Mouse (Mus musculus) kidney, postnatal 0 days (tissue): ENCODE results near the gene Tbxas1. TPM values are rescaled to one million over a fixed set of nuclear protein-coding genes. Genes with fewer than 3 reads are reported as not detected.
A peak's percentile ranks its signal among the peaks of the same experiment; 100 is the strongest.

Source experiments
- ATAC-seq: fragments of 200-750 bp; cut with Nextera tagmentation; replicated peaks from 2 replicates; pipeline ENCODE4 v1.8.0; 2017; ENCODE audit warnings: low read depth, moderate number of reproducible peaks, moderate TSS enrichment, moderate library complexity; ENCODE audit not compliant: low FRiP score
- DNase-seq: peaks from one replicate; pipeline ENCODE4 v3.0.0-alpha.2; 2016; ENCODE audit warnings: low spot score
- H3K27ac ChIP-seq: fragments of 300-500 bp; sonication (generic); 2 replicates; pipeline ENCODE4 v1.5.1; 2014; ENCODE audit warnings: mild to moderate bottlenecking
- H3K27me3 ChIP-seq: fragments of 300-500 bp; sonication (generic); 2 replicates; pipeline ENCODE4 v1.6.1; 2014; ENCODE audit warnings: low read length, mixed read lengths; ENCODE audit not compliant: insufficient read depth
- H3K36me3 ChIP-seq: fragments of 300-500 bp; sonication (generic); 2 replicates; pipeline ENCODE4 v1.6.1; 2014; ENCODE audit warnings: low read length, mixed read lengths; ENCODE audit not compliant: insufficient read depth
- H3K4me1 ChIP-seq: fragments of 300-500 bp; sonication (generic); replicated peaks from 2 replicates; pipeline ENCODE4 v1.6.1; 2014; ENCODE audit warnings: antibody characterized with exemption, low read length, mixed read lengths; ENCODE audit not compliant: insufficient read depth
- H3K4me2 ChIP-seq: fragments of 300-500 bp; sonication (generic); 2 replicates; pipeline ENCODE4 v1.6.1; 2014; ENCODE audit warnings: mild to moderate bottlenecking, low read length, moderate library complexity, mixed read lengths
- H3K4me3 ChIP-seq: fragments of 300-500 bp; sonication (generic); replicated peaks from 2 replicates; pipeline ENCODE4 v1.5.1; 2014; ENCODE audit warnings: low read depth, low read length
- H3K9ac ChIP-seq: fragments of 300-500 bp; sonication (generic); 2 replicates; pipeline ENCODE4 v1.6.1; 2014; ENCODE audit warnings: low read depth, low read length
- H3K9me3 ChIP-seq: fragments of 300-500 bp; sonication (generic); replicated peaks from 2 replicates; pipeline ENCODE4 v1.6.1; 2016; ENCODE audit warnings: low read length, inconsistent platforms, mixed read lengths
- CTCF ChIP-seq: IDR thresholded peaks from 2 replicates; pipeline ENCODE4 v1.5.1; 2016; ENCODE audit warnings: antibody characterized with exemption, low read depth, mild to moderate bottlenecking, moderate library complexity
- WGBS: fragments of 180-500 bp; shearing (Covaris S2); extraction: QIAGEN DNeasy Blood & Tissue Kit; methylation state at CpG from one replicate; pipeline ENCODE4 v1.1.7; 2014; 5-methylcytosine and 5-hydroxymethylcytosine counted together
- polyA plus RNA-seq: library from polyadenylated mRNA; unstranded; fragments of >200 nt; fragmentation: Nextera tagmentation; extraction: Ambion mirVana; gene quantifications from 2 replicates; pipeline ENCODE4 v1.2.1, GENCODE M21; 2015

Gene Tbxas1
- polyA plus RNA-seq, 1 experiment from 2014 or later: 10.5 TPM

DNA sequence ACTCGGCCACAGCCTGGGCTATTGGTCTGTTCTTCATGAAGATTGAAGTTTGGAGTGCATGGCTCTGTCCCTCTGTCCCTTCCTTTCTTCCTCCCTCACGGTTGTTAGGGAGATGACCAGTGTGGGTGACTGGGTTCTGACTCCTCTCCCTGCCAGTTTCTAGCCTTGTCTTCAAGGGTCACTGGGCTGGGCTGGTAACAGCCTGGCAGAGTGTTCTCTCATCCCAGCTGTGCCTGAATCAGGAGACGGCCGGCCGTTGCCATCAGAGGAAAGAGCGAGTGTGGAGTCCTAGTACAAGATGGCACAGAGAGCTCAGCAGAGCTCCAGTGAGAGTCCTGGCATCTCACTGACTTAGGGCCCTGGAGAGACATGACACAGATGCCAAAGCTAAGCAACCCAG lies 33.2 kb downstream of the Tbxas1 start:
- Histone ChIP-seq H3K4me3 (no peak overlapping the region), H3K27me3 (no peaks in the 10 kb centered on the region), H3K27ac (no peak overlapping the region), H3K9ac (no peak overlapping the region), H3K4me1 (0 out of 2 replicates have a peak, but pooled peaks cover 6% of the 10 kb centered on the region), H3K9me3 (no peaks in the 10 kb centered on the region), H3K4me2 (no peak overlapping the region), H3K36me3 (no peaks in the 10 kb centered on the region)
- no peak for TF ChIP-seq CTCF
- ATAC-seq (no peak), DNase-seq (peak; percentile 46)
- 57% methylated on average over 6 of the region's 6 CpGs for WGBS

DNA sequence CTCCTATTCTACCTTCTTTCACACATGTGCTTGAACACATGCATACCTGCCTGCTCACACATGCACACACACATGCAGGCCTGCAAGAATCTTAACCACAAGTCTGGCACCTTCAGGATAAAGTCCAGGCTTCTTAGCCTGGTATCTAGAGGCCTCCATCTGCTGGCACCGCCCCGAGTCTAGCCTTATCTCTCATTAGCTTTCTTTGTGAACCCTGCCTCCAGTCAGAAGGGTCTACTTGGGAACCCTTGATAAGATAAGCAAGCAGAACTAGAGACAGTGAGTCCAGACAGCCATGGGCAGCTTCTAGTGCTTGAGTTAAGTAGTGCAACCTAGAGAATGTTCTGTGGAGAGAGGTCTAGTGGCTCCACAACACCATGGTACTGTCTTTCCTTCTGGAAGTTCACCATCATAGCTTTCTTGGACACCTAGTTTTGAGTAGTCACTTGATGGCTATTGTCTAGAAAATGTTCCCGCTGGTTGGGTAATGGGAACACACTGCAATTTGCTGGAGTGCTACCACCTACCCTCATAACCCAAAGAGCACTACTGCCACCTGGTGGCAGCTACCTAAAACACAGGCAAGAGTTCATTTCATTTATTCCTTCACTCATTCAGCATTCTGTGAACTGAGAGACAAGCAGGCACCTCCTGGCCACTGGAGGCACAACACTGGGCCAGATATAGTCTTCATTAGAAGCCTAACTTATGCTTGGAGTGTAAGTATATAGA lies 35.8 kb downstream of the Tbxas1 start:
- peak; percentile 90 for TF ChIP-seq CTCF
- no peak overlapping the region for H3K4me3 ChIP-seq
- no peak overlapping the region for H3K4me2 ChIP-seq
- H3K36me3 ChIP-seq: no peaks in the 10 kb centered on the region
- H3K4me1 ChIP-seq: 0 out of 2 replicates have a peak, but pooled peaks cover 6% of the 10 kb centered on the region
- peak; percentile 14; the same call in 1 of the 2 replicates for ATAC-seq
- no peaks in the 10 kb centered on the region for H3K9me3 ChIP-seq
- no peak overlapping the region for H3K9ac ChIP-seq
- no peaks in the 10 kb centered on the region for H3K27me3 ChIP-seq
- H3K27ac ChIP-seq: no peak overlapping the region
- WGBS: 70% methylated on average over 3 of the region's 3 CpGs
- DNase-seq: peak; percentile 64

DNA sequence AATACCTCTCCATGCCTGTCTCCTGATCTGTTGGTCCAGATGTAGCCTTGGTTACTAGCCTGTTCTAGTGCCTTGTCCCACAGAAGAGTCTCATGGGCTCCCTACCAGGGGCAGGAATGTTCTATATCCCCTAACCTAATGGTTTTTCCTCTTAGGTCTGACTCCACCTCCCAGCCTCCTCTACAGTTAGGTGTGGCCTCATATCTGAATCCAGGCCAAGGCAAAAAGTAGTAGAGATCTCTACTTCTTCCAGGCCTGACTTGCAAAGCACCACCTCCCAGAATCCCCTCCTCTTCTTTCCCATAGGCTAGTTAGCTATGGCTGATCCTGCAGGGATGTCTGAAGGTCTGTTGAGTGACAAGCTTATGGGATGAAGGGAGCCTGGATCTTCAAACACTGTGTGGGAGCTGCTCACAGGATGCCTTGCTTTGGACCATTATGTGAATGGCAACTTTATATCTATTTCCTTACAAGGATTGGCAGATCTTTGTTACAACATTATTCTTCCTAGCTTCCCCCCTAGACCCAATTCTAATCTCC lies 37.0 kb downstream of the Tbxas1 start:
- no peak overlapping the region for H3K27ac ChIP-seq
- DNase-seq (no peak), ATAC-seq (no peak)
- H3K27me3 ChIP-seq: no peaks in the 10 kb centered on the region
- no peaks in the 10 kb centered on the region for H3K36me3 ChIP-seq
- H3K4me3 ChIP-seq: no peak overlapping the region
- H3K4me2 ChIP-seq: no peak overlapping the region
- H3K4me1 ChIP-seq: 0 out of 2 replicates have a peak, but pooled peaks cover 6% of the 10 kb centered on the region
- H3K9ac ChIP-seq: no peak overlapping the region
- TF ChIP-seq CTCF: no peak
- no peaks in the 10 kb centered on the region for H3K9me3 ChIP-seq

DNA sequence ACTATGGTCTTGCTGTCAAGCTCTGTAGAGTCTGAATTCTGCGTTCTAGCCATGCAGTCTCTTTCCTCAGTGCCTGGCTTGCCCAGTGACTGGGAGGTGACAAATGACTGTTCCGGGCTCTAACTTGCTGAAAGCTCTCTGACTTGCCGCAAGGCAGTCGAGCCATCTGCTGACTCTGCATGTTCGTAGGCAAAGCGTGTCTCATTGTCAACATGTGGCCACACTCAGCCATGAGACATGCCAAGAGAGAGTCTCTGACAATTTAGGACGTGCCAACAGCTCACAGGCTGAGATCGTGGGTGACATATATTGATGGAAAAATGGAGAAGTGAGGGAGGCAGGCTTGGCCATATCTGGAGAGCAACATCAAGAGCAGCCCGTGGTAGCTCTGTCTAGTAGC lies 37.6 kb downstream of the Tbxas1 start:
- 74% methylated on average over 9 of the region's 9 CpGs for WGBS
- ATAC-seq (no peak), DNase-seq (no peak)
- 0 out of 2 replicates have a peak, but pooled peaks cover 6% of the 10 kb centered on the region for H3K4me1 ChIP-seq
- no peaks in the 10 kb centered on the region for H3K36me3 ChIP-seq
- H3K9ac ChIP-seq: no peak overlapping the region
- H3K27me3 ChIP-seq: no peaks in the 10 kb centered on the region
- no peak overlapping the region for H3K27ac ChIP-seq
- H3K4me3 ChIP-seq: no peak overlapping the region
- H3K4me2 ChIP-seq: no peak overlapping the region
- no peaks in the 10 kb centered on the region for H3K9me3 ChIP-seq
- no peak for TF ChIP-seq CTCF

DNA sequence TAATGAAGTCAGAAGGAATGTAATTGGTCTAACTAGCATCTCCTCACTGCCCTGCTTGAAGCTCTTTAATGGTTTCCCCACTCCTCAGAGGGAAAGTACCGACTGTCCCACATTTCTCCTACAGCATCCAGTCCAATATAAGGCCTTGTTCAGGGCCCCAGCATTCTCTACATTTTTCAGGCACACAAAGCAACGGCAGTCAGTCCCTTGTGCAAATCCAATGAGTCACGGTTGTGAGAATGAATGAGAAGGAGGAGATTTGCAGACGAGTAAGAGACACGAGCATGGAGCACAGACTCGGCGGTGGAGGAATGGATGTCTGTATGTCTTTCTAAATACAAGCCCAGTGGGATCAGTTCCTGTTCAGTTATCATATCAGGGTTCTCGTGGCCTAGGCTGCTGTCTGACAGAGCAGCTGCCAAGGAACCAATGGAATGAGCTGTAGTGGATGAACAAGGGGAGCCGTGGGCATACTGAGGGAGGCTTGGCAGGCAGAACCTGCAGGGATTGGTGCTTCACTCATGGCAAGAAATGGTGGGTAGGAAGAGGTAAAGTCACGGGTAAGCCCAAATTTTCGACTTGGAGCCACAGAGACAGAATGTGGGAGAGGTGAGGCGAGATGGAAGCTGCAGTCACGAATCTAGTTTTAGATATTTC lies 38.3 kb downstream of the Tbxas1 start:
- Histone ChIP-seq H3K9ac (no peak overlapping the region), H3K27me3 (no peaks in the 10 kb centered on the region), H3K4me1 (peaks cover 11% of the 10 kb centered on the region; the same call in 1 of the 2 replicates), H3K27ac (no peak overlapping the region), H3K4me3 (no peak overlapping the region), H3K36me3 (no peaks in the 10 kb centered on the region), H3K9me3 (no peaks in the 10 kb centered on the region), H3K4me2 (no peak overlapping the region)
- WGBS: 81% methylated on average over 13 of the region's 13 CpGs
- no peak for TF ChIP-seq CTCF
- no peak for DNase-seq
- no peak for ATAC-seq

DNA sequence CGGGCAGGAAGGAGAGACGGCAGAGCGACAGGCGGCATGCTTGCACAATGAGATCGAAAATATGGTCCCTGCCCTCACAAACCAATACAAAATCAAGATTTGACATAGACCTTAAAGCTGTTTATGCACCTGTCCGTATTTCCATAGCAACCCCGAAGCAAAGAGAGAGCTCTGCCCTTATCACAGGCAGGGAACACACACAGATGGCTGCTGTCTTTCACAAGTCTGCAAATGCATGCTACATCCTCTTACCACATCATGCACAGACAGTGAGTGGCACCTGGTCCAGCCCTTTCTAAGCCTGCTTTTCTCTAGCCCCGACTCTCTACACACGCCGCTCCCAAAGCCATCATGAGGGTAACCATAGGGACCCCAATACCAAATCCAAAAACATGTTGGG lies 39.0 kb downstream of the Tbxas1 start:
- Histone ChIP-seq H3K9me3 (no peaks in the 10 kb centered on the region), H3K36me3 (no peaks in the 10 kb centered on the region), H3K9ac (no peak overlapping the region), H3K4me2 (no peak overlapping the region), H3K27ac (no peak overlapping the region), H3K27me3 (no peaks in the 10 kb centered on the region), H3K4me3 (no peak overlapping the region), H3K4me1 (peaks cover 14% of the 10 kb centered on the region; the same call in 1 of the 2 replicates)
- no peak for DNase-seq
- 91% methylated on average over 10 of the region's 10 CpGs for WGBS
- ATAC-seq: no peak
- no peak for TF ChIP-seq CTCF
